Mouse (Mus musculus) forebrain, embryonic 11.5 days (tissue): ENCODE measurements around the gene Sod3. TPM values are rescaled to one million over a fixed set of nuclear protein-coding genes. Genes with fewer than 3 reads are reported as not detected.

ENCODE experiments used
- ATAC-seq: fragments of 200-750 bp; cut with Nextera tagmentation; replicated peaks from 2 replicates; pipeline ENCODE4 v1.8.0; 2017; ENCODE audit warnings: moderate TSS enrichment; ENCODE audit not compliant: low FRiP score
- DNase-seq: peaks from one replicate; pipeline ENCODE4 v3.0.0-alpha.2; 2017; ENCODE audit warnings: low spot score
- H3K27ac ChIP-seq: fragments of 300-500 bp; sonication (generic); 2 replicates; pipeline ENCODE4 v1.5.1; 2014; ENCODE audit warnings: low read depth, low read length
- H3K27me3 ChIP-seq: fragments of 300-500 bp; sonication (generic); 2 replicates; pipeline ENCODE4 v1.6.1; 2014; ENCODE audit warnings: mild to moderate bottlenecking, low read length, mixed read lengths; ENCODE audit not compliant: control insufficient read depth, insufficient read depth
- H3K36me3 ChIP-seq: fragments of 300-500 bp; sonication (generic); 2 replicates; pipeline ENCODE4 v1.6.1; 2014; ENCODE audit warnings: mild to moderate bottlenecking, low read length, moderate library complexity, mixed read lengths; ENCODE audit not compliant: control insufficient read depth, insufficient read depth
- H3K4me1 ChIP-seq: fragments of 300-500 bp; sonication (generic); replicated peaks from 2 replicates; pipeline ENCODE4 v1.6.1; 2014; ENCODE audit warnings: low read length, mixed read lengths; ENCODE audit not compliant: control insufficient read depth, insufficient read depth
- H3K4me2 ChIP-seq: fragments of 300-500 bp; sonication (generic); 2 replicates; pipeline ENCODE4 v1.6.1; 2014; ENCODE audit warnings: low read depth, mild to moderate bottlenecking, low read length, moderate library complexity, mixed read lengths; ENCODE audit not compliant: severe bottlenecking
- H3K4me3 ChIP-seq: fragments of 300-500 bp; sonication (generic); 2 replicates; pipeline ENCODE4 v1.5.1; 2014; ENCODE audit warnings: low read depth, low read length
- H3K9ac ChIP-seq: fragments of 300-500 bp; sonication (generic); 2 replicates; pipeline ENCODE4 v1.6.1; 2014; ENCODE audit warnings: low read length
- H3K9me3 ChIP-seq: fragments of 300-500 bp; sonication (generic); 2 replicates; pipeline ENCODE4 v1.6.1; 2016; ENCODE audit warnings: low read length, mixed read lengths; ENCODE audit not compliant: control insufficient read depth
- WGBS: fragments of 180-500 bp; shearing (Covaris S2); extraction: QIAGEN DNeasy Blood & Tissue Kit; methylation state at CpG from one replicate; pipeline ENCODE4 v1.1.7; 2014; 5-methylcytosine and 5-hydroxymethylcytosine counted together
- polyA plus RNA-seq: library from polyadenylated mRNA; unstranded; fragments of >200 nt; fragmentation: Nextera tagmentation; extraction: Ambion mirVana; gene quantifications from 2 replicates; pipeline ENCODE4 v1.2.1, GENCODE M21; 2014

Sod3 gene
- polyA plus RNA-seq, 1 experiment from 2014 or later, result 0.20 TPM

DNA sequence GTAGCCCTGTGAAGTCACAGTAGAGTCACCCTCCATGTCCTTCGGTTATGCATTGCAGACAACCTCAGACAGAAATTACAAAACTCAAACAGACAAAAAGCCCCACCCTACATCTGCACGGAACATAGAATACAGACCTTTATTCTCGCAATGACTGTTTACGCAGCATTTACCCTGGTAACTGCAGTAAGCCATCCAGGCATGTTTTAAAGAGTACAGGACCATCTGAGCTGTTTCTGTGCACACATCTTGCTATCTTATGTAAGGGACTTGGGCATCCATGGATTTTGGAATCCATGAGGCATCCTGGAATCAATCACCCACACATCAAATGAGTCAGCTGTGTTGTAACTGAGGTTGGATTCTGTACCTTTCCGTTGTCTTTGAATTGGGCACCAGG is 2.3 kb downstream of the Sod3 start:
- DNase-seq (no peak), ATAC-seq (no peak)
- no peak overlapping the region for H3K4me3 ChIP-seq
- H3K27ac ChIP-seq, result no peak overlapping the region
- no peaks in the 10 kb centered on the region for H3K36me3 ChIP-seq
- H3K4me1 ChIP-seq, result no peaks in the 10 kb centered on the region; the same call in 1 of the 2 replicates
- no peaks in the 10 kb centered on the region for H3K9me3 ChIP-seq
- no peak overlapping the region for H3K9ac ChIP-seq
- H3K4me2 ChIP-seq, result no peak overlapping the region
- no peaks in the 10 kb centered on the region for H3K27me3 ChIP-seq
- WGBS, result 95% methylated on average over 5 of the region's 5 CpGs

DNA sequence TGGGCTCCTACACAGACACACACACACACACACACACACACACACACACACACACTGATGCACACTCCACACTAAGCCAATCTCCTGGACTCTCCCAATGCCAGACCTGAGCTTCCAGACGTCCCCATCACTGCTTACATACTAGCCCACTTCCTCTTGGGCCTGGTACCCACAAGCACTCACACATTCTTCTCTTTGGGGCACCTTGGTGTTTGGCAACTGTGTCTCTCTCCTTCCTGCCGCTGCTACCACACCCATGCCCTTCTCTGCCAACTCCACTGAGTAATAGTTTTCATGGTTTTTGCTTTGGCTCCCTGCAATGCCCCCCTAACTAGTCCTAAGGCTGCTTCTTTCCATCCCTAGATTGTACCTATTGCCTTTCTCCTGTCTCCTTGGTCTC is 3.1 kb downstream of the Sod3 start:
- no peak for DNase-seq
- H3K27ac ChIP-seq, result no peak overlapping the region
- no peak overlapping the region for H3K9ac ChIP-seq
- H3K27me3 ChIP-seq, result no peaks in the 10 kb centered on the region
- no peak overlapping the region for H3K4me2 ChIP-seq
- no peaks in the 10 kb centered on the region for H3K36me3 ChIP-seq
- H3K4me3 ChIP-seq, result no peak overlapping the region
- H3K9me3 ChIP-seq, result no peaks in the 10 kb centered on the region
- no peaks in the 10 kb centered on the region; the same call in 1 of the 2 replicates for H3K4me1 ChIP-seq
- no peak for ATAC-seq
- WGBS, result 85% methylated on average over 2 of the region's 2 CpGs

GRCm38 (mm10) chr5:52367866-52368840 is 4.6 kb downstream of the Sod3 start:
- H3K36me3 ChIP-seq, result no peaks in the 10 kb centered on the region
- peak overlapping the region; percentile 39 for H3K4me2 ChIP-seq
- no peak overlapping the region for H3K4me3 ChIP-seq
- no peak overlapping the region for H3K27ac ChIP-seq
- H3K27me3 ChIP-seq, result no peaks in the 10 kb centered on the region
- 49% methylated on average over 63 of the region's 63 CpGs for WGBS
- no peaks in the 10 kb centered on the region for H3K9me3 ChIP-seq
- no peaks in the 10 kb centered on the region; the same call in 1 of the 2 replicates for H3K4me1 ChIP-seq
- no peak for ATAC-seq
- peak; percentile 63 for DNase-seq
- peak overlapping the region; percentile 37 for H3K9ac ChIP-seq

DNA sequence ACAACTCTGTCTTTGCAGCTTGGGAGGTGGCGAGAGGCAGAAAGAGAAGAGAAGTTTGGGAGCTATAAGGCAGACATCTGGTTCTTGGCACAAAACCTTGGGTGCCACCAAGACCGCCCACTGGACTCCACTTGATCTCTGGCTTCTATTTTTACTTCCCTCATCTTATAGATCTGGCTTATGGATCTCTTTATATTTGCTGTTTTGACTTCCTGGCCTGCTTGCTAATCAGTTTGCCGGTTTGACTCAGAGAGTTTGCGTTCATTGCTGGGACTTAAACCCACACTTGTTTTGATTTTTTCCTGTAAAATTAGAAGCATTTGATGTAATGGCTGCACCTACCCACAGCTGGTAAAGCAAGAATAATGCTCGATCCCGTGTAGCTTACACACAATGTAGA is 7.3 kb downstream of the Sod3 start:
- Histone ChIP-seq H3K27ac (no peak overlapping the region), H3K27me3 (no peaks in the 10 kb centered on the region), H3K4me1 (no peaks in the 10 kb centered on the region; the same call in 1 of the 2 replicates), H3K4me3 (no peak overlapping the region), H3K36me3 (no peaks in the 10 kb centered on the region), H3K9me3 (no peaks in the 10 kb centered on the region), H3K9ac (no peak overlapping the region), H3K4me2 (no peak overlapping the region)
- DNase-seq (no peak), ATAC-seq (no peak)
- 90% methylated on average over 6 of the region's 6 CpGs for WGBS

DNA sequence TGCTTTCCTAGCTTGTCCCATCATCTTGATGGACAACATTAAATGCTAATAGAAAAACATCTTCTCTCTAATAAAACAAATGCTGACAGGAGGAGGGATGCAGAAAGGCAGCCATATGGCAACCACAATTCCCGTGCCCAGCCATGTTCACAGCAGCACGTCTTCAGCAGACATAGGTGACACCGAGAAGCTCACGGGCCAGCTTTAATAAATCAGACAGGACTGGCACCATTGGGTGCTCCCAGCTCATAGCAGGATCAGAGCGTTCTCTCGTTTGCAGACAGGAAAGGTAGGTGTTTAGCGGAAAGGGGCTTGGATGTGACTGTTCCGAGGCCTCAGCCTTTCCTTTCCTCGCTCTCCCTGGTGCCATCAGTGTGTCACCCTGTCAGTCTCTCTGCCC is 12.3 kb downstream of the Sod3 start:
- Histone ChIP-seq H3K4me3 (no peak overlapping the region), H3K4me2 (no peak overlapping the region), H3K9me3 (no peaks in the 10 kb centered on the region), H3K27me3 (no peaks in the 10 kb centered on the region), H3K36me3 (no peaks in the 10 kb centered on the region), H3K4me1 (no peaks in the 10 kb centered on the region), H3K9ac (no peak overlapping the region), H3K27ac (no peak overlapping the region)
- ATAC-seq (no peak), DNase-seq (no peak)
- 89% methylated on average over 9 of the region's 9 CpGs for WGBS

DNA sequence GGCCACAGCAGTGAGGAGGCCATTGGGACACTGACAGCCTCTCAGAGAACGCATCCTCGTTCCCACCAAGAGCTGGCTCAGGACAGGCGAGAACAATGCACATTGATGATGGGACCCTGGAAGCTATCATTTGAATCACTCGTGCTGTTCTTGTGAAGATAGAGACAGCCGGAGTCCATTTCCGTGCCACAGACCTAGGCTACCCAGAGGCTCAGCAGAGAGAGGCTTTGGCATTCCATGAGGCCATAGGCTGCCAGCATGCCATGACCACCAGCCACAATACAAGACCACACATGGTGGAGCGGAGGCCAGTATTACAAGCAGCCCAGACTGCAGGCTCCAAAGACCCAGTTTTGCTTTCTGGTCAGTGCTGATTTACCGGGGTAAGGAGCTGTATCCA is 19.2 kb downstream of the Sod3 start:
- Histone ChIP-seq H3K27me3 (no peaks in the 10 kb centered on the region), H3K9ac (no peak overlapping the region), H3K9me3 (no peaks in the 10 kb centered on the region), H3K4me3 (no peak overlapping the region), H3K36me3 (no peaks in the 10 kb centered on the region), H3K4me1 (no peaks in the 10 kb centered on the region), H3K27ac (no peak overlapping the region), H3K4me2 (no peak overlapping the region)
- 86% methylated on average over 8 of the region's 8 CpGs for WGBS
- DNase-seq (no peak), ATAC-seq (no peak)

- no peak overlapping the region for H3K4me2 ChIP-seq
- no peak overlapping the region for H3K4me3 ChIP-seq
- 90% methylated on average over 5 of the region's 5 CpGs for WGBS
- H3K9me3 ChIP-seq, result no peaks in the 10 kb centered on the region
- no peak overlapping the region for H3K27ac ChIP-seq
- no peaks in the 10 kb centered on the region for H3K27me3 ChIP-seq
- DNase-seq, result no peak
- no peaks in the 10 kb centered on the region for H3K4me1 ChIP-seq
- H3K36me3 ChIP-seq, result no peaks in the 10 kb centered on the region
- H3K9ac ChIP-seq, result no peak overlapping the region
- no peak for ATAC-seq
These were observed 20.2 kb downstream of the Sod3 start for GRCm38 (mm10) chr5:52383748-52384147.

GRCm38 (mm10) chr5:52386016-52386415 is 22.4 kb downstream of the Sod3 start:
- H3K4me3 ChIP-seq, result no peak overlapping the region
- 78% methylated on average over 2 of the region's 2 CpGs for WGBS
- H3K4me1 ChIP-seq, result no peaks in the 10 kb centered on the region
- ATAC-seq (no peak), DNase-seq (no peak)
- H3K36me3 ChIP-seq, result no peaks in the 10 kb centered on the region
- H3K27ac ChIP-seq, result no peak overlapping the region
- no peaks in the 10 kb centered on the region for H3K9me3 ChIP-seq
- no peaks in the 10 kb centered on the region for H3K27me3 ChIP-seq
- H3K9ac ChIP-seq, result no peak overlapping the region
- no peak overlapping the region for H3K4me2 ChIP-seq
